Mouse (Mus musculus): ENCODE results near the gene Slc30a10. TPM values are rescaled to one million over a fixed set of nuclear protein-coding genes. Genes with fewer than 3 reads are reported as not detected.

Slc30a10 gene
- polyA plus RNA-seq, 1 experiment = not detected

DNA sequence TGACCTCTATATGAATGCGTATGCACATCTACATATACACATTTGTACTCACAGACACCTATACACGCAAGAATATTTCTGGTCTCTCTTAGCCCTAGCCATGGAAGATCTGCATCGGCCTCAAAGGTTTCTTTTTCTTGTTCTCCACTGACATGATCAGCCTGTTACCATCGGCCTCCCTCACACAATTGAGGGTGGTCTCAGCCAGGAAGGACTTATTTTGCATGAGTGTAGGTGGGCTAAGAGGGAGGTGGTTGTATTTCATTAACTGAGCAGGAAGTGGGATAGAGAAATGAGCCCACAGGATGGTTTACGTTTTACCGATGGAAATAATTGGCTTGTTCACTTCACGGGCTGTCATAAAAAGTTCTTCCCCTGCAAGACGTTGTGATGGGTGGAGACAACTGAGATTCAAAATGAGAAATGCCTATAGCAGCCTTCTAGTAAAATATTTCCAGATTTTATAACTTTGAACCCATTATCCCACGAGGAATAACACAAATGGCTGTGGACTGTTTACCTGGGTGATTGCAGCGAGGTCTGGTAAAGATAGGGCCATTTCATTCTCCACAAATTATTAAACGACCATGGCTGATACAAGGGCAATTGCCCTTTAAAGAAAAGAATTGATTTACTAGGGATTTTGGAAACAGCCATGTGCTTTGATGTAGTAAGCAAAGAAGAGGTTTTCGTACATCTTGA is 28.9 kb downstream of the Slc30a10 start:
- H3K27ac ChIP-seq (replicated peaks; ENCODE audit: low read depth, low read length) = no peak overlapping the region
- H3K4me3 ChIP-seq (ENCODE audit: insufficient read depth, low read depth, low read length) = no peak overlapping the region
- H3K4me1 ChIP-seq (ENCODE audit: control insufficient read depth, insufficient read depth, insufficient read length, low read length) = no peaks in the 10 kb centered on the region

DNA sequence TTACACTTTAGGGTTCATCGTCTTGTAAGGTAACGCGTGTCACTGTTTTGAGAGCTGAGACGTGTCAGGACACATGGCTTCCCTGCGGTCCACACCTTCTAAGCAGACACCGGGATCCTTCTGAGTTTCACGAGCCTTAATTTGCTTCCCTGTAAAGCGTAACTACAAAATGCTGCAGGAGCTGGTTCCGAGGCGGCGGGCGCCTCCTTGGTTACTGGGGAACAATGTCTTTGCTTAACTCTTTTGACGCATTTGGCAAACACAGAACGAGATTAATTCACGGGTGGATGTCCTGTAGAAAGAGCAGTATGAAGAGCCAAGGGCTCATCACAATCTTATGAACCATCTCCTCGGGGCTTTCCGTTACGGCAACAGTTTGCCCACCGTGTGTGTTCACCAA is 29.6 kb downstream of the Slc30a10 start:
- H3K27ac ChIP-seq (replicated peaks; ENCODE audit: low read depth, low read length) = no peak overlapping the region
- H3K4me3 ChIP-seq (ENCODE audit: insufficient read depth, low read depth, low read length) = no peak overlapping the region
- H3K4me1 ChIP-seq (ENCODE audit: control insufficient read depth, insufficient read depth, insufficient read length, low read length) = no peaks in the 10 kb centered on the region

DNA sequence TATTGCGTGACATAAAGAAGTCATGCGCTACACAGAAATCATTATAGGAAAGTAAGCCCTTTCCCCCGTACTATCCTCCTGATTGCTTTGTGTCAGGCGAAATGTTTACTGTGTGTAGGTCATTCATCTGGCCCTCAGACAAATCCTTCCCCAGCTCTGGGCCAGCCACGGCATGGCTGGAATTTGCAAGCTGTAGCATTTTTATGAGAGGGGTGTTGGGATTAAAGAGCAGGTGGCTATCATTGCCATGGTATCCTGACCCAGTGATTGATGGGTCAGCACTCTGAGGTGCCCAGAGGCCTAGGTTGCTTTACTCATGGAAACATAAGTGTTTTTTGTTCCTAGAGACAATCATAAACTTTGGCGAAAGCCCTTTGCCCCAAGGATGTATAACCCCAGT is 35.2 kb downstream of the Slc30a10 start:
- Histone ChIP-seq H3K4me1 (ENCODE audit: control insufficient read depth, insufficient read depth, insufficient read length, low read length) (no peaks in the 10 kb centered on the region), H3K4me3 (ENCODE audit: insufficient read depth, low read depth, low read length) (no peak overlapping the region), H3K27ac (replicated peaks; ENCODE audit: low read depth, low read length) (no peak overlapping the region)

DNA sequence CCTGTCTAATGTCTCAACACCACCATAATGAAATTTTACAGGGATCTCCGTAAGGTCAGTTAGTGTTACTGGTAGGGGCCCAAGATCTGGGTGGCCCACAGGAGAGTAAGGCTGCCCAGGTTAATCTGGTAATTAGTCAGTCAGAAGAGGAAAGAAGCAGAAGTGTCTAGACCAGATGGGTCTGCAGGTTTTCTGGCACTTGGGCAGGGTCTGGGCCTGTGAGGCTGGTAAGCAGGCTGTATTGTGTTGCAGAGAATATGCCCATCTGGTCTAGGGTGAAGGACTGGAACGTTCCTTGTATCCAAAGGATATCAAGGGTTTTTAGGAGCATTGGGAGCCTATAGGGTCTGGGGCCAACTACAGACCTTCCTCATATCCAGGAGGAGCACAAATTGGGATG is 36.0 kb downstream of the Slc30a10 start:
- H3K4me1 ChIP-seq (ENCODE audit: control insufficient read depth, insufficient read depth, insufficient read length, low read length) = no peaks in the 10 kb centered on the region

DNA sequence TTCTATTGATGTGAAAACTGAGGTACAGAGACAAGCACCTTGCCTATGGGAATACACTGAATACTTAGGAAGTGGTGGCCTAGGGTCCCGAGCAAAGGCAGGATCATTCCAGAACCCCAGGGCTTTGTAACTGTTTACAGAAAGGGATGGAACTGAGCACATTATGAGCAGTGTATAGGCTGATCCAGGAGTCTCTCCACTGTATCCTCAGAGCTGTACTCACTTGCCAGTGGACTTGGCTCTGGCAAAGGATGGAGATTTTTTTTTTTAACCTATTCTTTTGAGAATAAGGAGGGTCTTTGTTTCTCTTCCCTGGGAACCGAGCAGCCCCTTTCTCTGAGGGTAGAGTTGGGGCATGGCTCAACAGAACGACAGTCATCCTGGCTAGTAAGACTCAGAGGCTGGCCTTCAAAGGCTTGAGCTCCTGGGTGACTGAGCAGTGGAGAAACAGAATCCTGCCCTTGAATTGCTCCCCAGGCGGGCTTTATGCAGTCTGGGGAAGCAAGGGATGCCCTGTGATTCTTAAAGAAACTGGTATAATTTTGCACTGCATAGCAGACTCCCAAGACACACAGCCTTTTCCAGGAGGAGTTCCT is 38.9 kb downstream of the Slc30a10 start:
- no peak overlapping the region for H3K27ac ChIP-seq (replicated peaks; ENCODE audit: low read depth, low read length)
- no peak overlapping the region for H3K4me3 ChIP-seq (ENCODE audit: insufficient read depth, low read depth, low read length)
- no peaks in the 10 kb centered on the region for H3K4me1 ChIP-seq (ENCODE audit: control insufficient read depth, insufficient read depth, insufficient read length, low read length)

More for the DNA sequence above, 36.0 kb downstream of the Slc30a10 start:
- Histone ChIP-seq H3K27ac (replicated peaks; ENCODE audit: low read depth, low read length) (no peak overlapping the region), H3K4me3 (ENCODE audit: insufficient read depth, low read depth, low read length) (no peak overlapping the region)

DNA sequence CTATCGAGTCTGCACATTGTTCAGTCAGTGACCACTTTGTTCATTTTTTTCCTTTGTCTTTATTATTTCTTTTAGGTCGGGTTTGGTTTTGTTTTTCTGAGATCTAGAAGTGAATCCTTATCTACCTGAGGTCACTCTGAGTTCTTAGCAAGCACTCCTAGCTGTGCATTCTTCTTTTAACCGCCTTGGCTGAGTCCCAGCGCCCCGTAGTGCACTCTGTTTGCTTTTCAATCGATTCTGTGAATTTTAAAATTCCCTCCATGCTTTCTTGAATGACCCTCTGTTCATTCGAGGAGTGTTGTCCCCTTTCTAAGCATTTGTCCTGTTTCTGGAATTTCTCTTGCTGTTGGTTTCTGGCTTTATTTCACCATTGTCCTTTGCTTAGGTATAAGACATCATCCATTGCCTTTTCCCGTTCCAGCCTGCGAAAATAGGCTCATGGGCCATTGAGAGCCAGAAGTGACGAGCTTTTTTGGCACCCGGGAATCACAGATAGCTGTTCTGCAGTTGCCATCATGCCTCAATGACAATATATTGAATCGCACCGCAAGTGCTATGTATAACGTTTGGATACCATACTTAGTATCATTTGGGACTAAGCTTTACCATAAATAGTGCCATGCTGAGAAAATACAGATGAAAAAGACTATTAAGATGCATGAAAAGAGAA is 42.3 kb downstream of the Slc30a10 start:
- Histone ChIP-seq H3K4me1 (ENCODE audit: control insufficient read depth, insufficient read depth, insufficient read length, low read length) (no peaks in the 10 kb centered on the region), H3K4me3 (ENCODE audit: insufficient read depth, low read depth, low read length) (no peak overlapping the region), H3K27ac (replicated peaks; ENCODE audit: low read depth, low read length) (no peak overlapping the region)

DNA sequence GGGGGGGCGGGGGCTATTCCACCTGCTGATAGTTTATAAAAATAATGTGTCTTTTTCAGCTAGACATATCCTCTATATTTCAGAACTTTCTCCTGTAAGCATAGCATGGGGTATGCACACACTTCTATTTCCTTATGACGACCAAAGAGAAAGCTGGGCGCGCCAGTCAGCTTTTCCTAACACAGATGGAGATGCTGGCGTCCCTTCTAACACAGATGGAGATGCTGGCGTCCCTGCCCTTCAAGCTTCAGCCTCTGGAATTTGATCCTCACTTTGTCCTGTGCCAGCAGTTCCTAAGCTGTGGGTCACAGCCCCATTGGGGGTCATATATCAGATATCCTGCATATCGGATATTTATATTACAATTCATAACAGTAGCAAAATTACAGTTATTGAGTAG is 46.0 kb downstream of the Slc30a10 start:
- Histone ChIP-seq H3K27ac (replicated peaks; ENCODE audit: low read depth, low read length) (no peak overlapping the region), H3K4me1 (ENCODE audit: control insufficient read depth, insufficient read depth, insufficient read length, low read length) (no peaks in the 10 kb centered on the region), H3K4me3 (ENCODE audit: insufficient read depth, low read depth, low read length) (no peak overlapping the region)

DNA sequence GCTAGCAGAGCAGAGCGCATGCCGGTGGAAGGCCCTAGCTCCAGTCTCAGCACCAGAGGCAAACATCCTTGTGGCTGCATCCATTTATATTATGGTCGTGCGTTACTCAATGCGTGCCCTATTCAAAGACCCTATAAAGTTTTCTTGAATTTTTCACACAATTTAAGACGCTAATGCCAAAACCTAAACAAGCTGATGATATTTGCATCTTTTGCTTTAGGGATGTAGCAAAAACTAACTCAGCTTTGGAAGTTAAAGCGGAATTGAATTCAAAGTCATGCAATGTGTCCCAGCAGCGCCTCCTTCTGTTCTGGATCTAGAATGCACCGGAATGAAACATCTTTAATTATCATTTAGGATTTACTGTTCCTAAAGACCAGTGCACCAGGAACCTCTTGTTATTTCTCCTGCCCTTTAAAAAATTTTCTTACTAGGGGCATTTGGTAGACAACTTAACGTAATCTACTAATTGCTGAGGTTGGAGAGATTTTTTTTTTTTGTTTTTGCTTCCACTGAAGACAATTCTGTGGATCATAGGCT is 47.2 kb downstream of the Slc30a10 start:
- H3K4me3 ChIP-seq (ENCODE audit: insufficient read depth, low read depth, low read length) = no peak overlapping the region
- H3K4me1 ChIP-seq (ENCODE audit: control insufficient read depth, insufficient read depth, insufficient read length, low read length) = no peaks in the 10 kb centered on the region
- no peak overlapping the region for H3K27ac ChIP-seq (replicated peaks; ENCODE audit: low read depth, low read length)

DNA sequence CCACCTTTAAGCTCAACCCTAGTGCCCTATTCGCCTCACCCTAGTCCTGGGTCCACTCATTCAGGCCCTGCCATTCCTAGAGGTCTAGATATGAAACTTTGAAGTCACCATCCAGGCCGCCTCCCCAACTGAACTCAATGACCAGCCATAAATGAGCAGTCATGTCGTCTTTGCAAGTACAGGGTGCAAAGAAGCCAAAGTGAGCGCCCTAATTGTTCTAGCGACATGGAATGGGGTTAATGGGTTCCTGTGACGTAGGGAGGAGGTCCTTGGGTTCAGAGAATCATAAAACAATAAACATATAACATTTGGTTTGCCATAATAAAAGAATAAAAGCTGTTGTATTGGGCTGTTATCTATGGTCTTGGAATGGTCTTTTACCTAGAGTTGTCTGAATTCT is 47.9 kb downstream of the Slc30a10 start:
- Histone ChIP-seq H3K4me3 (ENCODE audit: insufficient read depth, low read depth, low read length) (no peak overlapping the region), H3K4me1 (ENCODE audit: control insufficient read depth, insufficient read depth, insufficient read length, low read length) (no peaks in the 10 kb centered on the region), H3K27ac (replicated peaks; ENCODE audit: low read depth, low read length) (no peak overlapping the region)

DNA sequence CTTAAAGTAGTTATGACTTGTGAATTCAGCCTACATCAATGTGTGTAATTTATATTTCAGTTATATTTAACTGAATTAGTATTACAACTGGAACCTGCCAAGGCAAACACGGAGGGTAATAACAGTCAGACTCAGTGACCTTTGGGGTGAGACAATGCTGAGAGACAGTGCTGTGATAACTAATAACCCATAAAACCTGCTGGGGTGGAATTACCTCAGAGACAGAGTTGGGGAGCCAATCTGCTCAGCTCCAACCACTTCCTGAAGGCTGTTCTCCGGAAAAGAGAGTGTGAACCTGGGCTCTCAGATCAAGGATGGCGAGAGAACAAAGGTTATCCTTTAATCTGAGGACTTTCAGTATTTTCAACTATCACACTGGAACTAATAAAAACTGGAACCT is 54.4 kb downstream of the Slc30a10 start:
- Histone ChIP-seq H3K27ac (replicated peaks; ENCODE audit: low read depth, low read length) (no peak overlapping the region), H3K4me1 (ENCODE audit: control insufficient read depth, insufficient read depth, insufficient read length, low read length) (no peaks in the 10 kb centered on the region), H3K4me3 (ENCODE audit: insufficient read depth, low read depth, low read length) (no peak overlapping the region)

DNA sequence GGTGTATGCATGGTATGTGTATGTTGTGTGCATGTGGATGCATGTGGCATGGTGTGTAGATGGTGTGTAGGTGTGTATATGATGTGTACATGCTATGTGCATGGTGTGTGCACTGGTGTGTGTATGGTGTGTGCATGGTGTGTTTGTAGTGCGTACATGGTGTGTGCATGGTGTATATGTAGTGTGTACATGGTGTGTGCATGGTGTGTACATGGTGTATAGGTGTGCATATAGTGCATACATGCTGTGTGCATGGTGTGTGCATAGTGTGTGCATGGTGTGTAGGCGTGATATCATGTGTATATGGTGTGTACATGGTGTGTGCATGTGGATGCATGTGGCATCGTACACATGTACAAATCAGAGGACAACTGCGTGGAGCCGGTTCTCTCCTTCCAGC is 56.7 kb downstream of the Slc30a10 start:
- Histone ChIP-seq H3K4me3 (ENCODE audit: insufficient read depth, low read depth, low read length) (no peak overlapping the region), H3K4me1 (ENCODE audit: control insufficient read depth, insufficient read depth, insufficient read length, low read length) (no peaks in the 10 kb centered on the region), H3K27ac (replicated peaks; ENCODE audit: low read depth, low read length) (no peak overlapping the region)

DNA sequence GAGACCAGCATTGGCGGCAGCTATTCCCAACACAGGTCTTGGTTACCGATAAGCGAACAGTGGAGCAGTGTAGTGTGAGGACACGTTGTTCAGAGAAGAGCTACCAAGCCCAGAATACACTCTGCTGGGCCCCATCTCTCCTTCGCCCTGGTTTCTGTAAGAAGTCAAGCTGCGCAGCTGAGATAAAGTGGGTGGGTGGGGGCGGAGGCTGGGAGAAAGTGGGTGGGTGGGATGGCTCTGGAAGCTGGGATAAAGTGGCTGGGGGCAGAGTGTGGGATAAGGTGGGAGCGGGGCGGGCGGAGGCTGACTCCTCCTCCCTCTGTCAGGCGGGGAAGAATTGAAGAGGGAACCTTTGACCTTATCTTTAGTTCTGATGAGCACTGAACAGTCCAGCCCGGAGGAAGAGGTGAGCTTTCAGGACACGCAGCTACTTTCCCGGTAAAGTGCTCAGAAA is 60.9 kb downstream of the Slc30a10 start:
- Histone ChIP-seq H3K27ac (replicated peaks; ENCODE audit: low read depth, low read length) (no peak overlapping the region), H3K4me1 (ENCODE audit: control insufficient read depth, insufficient read depth, insufficient read length, low read length) (no peaks in the 10 kb centered on the region), H3K4me3 (ENCODE audit: insufficient read depth, low read depth, low read length) (no peak overlapping the region)

DNA sequence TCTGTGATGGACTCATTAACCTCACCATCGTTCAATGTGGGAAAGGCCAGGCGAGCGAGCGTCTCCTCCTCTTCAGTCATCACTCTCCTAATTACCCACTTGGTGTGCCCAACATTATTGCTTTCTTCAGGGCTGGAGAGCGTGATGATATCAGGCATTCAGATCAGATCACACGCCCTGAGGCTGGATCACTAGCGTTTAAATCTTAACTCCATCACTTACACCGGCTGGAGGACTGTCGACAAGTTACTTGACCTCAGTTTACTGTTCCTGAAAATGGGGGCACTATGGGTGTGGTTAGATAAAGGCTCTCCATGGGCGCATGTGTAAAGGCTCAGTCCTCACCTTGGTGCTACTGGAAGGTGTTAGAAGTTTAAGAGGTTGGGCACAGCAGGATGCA is 61.4 kb downstream of the Slc30a10 start:
- no peaks in the 10 kb centered on the region for H3K4me1 ChIP-seq (ENCODE audit: control insufficient read depth, insufficient read depth, insufficient read length, low read length)
- no peak overlapping the region for H3K4me3 ChIP-seq (ENCODE audit: insufficient read depth, low read depth, low read length)
- H3K27ac ChIP-seq (replicated peaks; ENCODE audit: low read depth, low read length) = no peak overlapping the region

DNA sequence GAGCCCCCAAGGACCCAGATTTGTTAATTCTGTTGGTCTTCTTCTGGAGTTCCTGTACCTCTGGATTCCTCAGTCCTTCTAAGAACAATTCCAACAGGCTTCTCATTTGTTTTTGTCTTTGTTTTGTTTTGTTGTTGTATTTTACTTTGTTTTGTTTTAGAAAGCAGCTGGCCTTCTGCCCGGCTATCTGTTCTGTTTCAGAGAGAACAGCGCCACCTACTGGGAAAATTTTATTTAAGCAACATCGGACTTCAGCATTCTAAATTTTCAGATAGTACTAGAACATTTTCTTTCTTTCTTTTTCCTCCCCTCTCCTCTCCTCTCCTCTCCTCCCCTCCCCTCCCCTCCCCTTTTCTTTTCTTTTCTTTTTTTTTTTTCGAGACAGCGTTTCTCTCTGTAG is 62.9 kb downstream of the Slc30a10 start:
- no peak overlapping the region for H3K27ac ChIP-seq (replicated peaks; ENCODE audit: low read depth, low read length)
- no peak overlapping the region for H3K4me3 ChIP-seq (ENCODE audit: insufficient read depth, low read depth, low read length)
- no peaks in the 10 kb centered on the region for H3K4me1 ChIP-seq (ENCODE audit: control insufficient read depth, insufficient read depth, insufficient read length, low read length)

Measured in brown adipose tissue, adult 24 weeks (tissue).